Mouse (Mus musculus) NIH3T3 (cell line): ENCODE data around the gene C1qtnf5.
A peak's percentile ranks its signal among the peaks of the same experiment; 100 is the strongest.

ENCODE experiments used
- DNase-seq: peaks from one replicate; pipeline ENCODE4 v3.0.0-alpha.2; 2012; ENCODE audit warnings: low read depth

C1qtnf5 gene

GRCm38 (mm10) chr9:44132200-44132599 lies 25.2 kb downstream of the C1qtnf5 start:
- DNase-seq: no peak

GRCm38 (mm10) chr9:44133287-44133686 lies 26.2 kb downstream of the C1qtnf5 start:
- DNase-seq: no peak

GRCm38 (mm10) chr9:44134101-44134850 lies 27.2 kb downstream of the C1qtnf5 start, which contains the start of gene Mcam:
TSS of gene Mcam (plus strand) at chr9:44134469.
- peak; percentile 53 for DNase-seq

- DNase-seq: peak; percentile 39
These were observed 28.0 kb downstream of the C1qtnf5 start for GRCm38 (mm10) chr9:44134851-44135730.

GRCm38 (mm10) chr9:44135731-44136411 lies 28.8 kb downstream of the C1qtnf5 start:
- no peak for DNase-seq

- no peak for DNase-seq
These were observed 30.8 kb downstream of the C1qtnf5 start for GRCm38 (mm10) chr9:44137846-44138245.

GRCm38 (mm10) chr9:44141951-44142350 lies 34.9 kb downstream of the C1qtnf5 start:
- no peak for DNase-seq

GRCm38 (mm10) chr9:44143421-44143820 lies 36.4 kb downstream of the C1qtnf5 start:
- DNase-seq: no peak

- DNase-seq: peak; percentile 25
These were observed 37.1 kb downstream of the C1qtnf5 start for GRCm38 (mm10) chr9:44144023-44144717.

GRCm38 (mm10) chr9:44144718-44145060 lies 37.6 kb downstream of the C1qtnf5 start:
- DNase-seq: no peak

GRCm38 (mm10) chr9:44147290-44147689 lies 40.2 kb downstream of the C1qtnf5 start:
- DNase-seq: peak; percentile 59
